Mouse (Mus musculus): ENCODE results near the gene Rapgef6. TPM values are rescaled to one million over a fixed set of nuclear protein-coding genes. Genes with fewer than 3 reads are reported as not detected.

Gene Rapgef6
- polyA plus RNA-seq, 1 experiment from 2014 or later = 34.3 TPM

DNA sequence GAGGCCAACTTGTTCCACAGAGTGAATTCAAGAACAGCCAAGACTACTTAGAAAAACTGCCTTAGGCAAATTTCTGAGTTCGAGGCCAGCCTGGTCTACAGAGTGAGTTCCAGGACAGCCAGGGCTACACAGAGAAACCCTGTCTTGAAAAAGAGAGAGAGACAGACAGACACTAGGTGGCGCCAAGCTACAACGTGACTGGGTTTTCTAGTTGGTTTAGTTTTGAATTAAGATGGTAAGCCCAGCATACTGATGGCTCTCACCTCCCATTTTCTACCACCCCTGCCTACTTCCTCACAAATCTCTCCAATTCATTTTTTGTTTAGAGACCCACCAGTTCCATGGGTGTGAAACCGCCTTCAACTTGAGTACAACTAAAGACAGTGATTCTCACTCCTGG is 180.7 kb downstream of the Rapgef6 start:
- Histone ChIP-seq H3K27me3 (ENCODE audit: low read depth, poor library complexity, severe bottlenecking) (no peaks in the 10 kb centered on the region), H3K4me1 (no peaks in the 10 kb centered on the region), H3K4me3 (no peak overlapping the region), H3K9me3 (replicated peaks) (no peaks in the 10 kb centered on the region), H3K36me3 (no peaks in the 10 kb centered on the region), H3K27ac (no peak overlapping the region)
- peak; percentile 60 for DNase-seq (ENCODE audit: low spot score)
- 33% methylated on average over 4 of the region's 4 CpGs for WGBS

DNA sequence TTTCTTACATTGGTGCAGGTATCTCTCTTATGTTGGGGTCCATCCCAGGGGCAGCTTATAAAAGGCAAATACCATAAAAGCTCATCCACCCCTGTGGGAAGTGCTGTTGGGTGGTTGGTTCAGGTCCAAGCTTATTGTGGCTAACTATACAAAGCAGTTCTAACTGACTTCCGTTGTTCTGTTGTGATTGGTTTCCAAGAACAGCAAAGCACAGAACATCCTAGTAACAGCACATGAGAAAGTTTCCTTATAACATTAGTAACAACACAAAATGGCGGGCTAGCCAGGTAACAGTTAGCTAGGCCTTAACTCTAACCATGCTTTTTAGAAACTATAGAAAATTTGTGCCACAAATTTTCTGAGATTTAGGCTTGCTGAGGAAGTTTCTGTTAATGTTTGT is 185.5 kb downstream of the Rapgef6 start:
- no peak for DNase-seq (ENCODE audit: low spot score)
- no peaks in the 10 kb centered on the region for H3K9me3 ChIP-seq (replicated peaks)
- no peak overlapping the region for H3K4me3 ChIP-seq
- no peaks in the 10 kb centered on the region for H3K4me1 ChIP-seq
- no peak overlapping the region for H3K27ac ChIP-seq
- no peaks in the 10 kb centered on the region for H3K27me3 ChIP-seq (ENCODE audit: low read depth, poor library complexity, severe bottlenecking)
- WGBS = 94% methylated on average over 2 of the region's 2 CpGs
- peaks cover 17% of the 10 kb centered on the region for H3K36me3 ChIP-seq

GRCm38 (mm10) chr11:54709645-54710044 is 187.0 kb downstream of the Rapgef6 start:
- Histone ChIP-seq H3K27me3 (ENCODE audit: low read depth, poor library complexity, severe bottlenecking) (no peaks in the 10 kb centered on the region), H3K4me1 (no peaks in the 10 kb centered on the region), H3K36me3 (peaks cover 22% of the 10 kb centered on the region), H3K27ac (no peak overlapping the region), H3K4me3 (no peak overlapping the region), H3K9me3 (replicated peaks) (no peaks in the 10 kb centered on the region)
- WGBS = 70% methylated on average over 2 of the region's 2 CpGs
- DNase-seq (ENCODE audit: low spot score) = no peak

DNA sequence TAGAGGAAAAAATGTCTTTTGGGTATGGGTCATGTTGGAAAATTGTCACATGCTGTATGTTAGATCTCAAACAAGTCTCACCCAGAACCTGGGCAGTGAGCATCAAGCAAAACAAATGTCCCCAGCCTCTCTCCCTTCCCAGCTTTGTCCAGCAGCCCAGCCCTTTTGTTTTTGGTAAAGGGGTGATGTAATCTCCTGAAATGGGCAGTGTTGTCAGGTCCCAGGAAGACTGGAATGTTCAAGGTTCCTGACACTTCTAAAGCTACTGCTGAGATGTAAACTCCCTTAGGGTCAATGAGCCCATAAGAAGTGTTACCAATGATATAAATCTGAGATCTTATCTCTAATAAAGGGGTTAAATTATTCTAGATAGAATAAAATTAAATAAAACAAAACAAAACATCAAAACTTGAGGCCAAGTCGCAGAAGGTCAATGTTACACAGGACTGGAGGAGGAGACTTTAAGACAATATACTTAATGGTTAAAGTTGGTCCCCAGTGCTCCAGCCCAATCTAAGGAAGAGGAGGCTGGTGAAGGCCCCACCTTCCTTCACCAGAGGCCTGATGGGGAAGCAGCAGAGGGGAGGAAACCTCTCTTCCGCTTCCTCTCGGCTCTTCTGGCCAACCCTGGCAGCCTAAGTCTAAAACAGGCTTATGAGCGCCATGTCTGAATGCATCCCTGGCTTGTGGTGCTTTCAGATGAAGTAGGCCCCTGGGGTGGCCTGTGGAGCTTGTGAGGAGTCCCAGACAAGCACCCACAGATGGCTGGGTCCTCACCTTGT is 188.1 kb downstream of the Rapgef6 start:
- no peaks in the 10 kb centered on the region for H3K9me3 ChIP-seq (replicated peaks)
- WGBS = 92% methylated on average over 4 of the region's 4 CpGs

GRCm38 (mm10) chr11:54712849-54713248 is 190.2 kb downstream of the Rapgef6 start:
- peaks cover 53% of the 10 kb centered on the region for H3K36me3 ChIP-seq
- WGBS = 81% methylated on average over 2 of the region's 2 CpGs
- no peaks in the 10 kb centered on the region for H3K9me3 ChIP-seq (replicated peaks)
- H3K4me1 ChIP-seq = no peaks in the 10 kb centered on the region
- H3K27me3 ChIP-seq (ENCODE audit: low read depth, poor library complexity, severe bottlenecking) = no peaks in the 10 kb centered on the region
- no peak overlapping the region for H3K27ac ChIP-seq
- no peak overlapping the region for H3K4me3 ChIP-seq
- no peak for DNase-seq (ENCODE audit: low spot score)

More for the DNA sequence above, 188.1 kb downstream of the Rapgef6 start:
- Histone ChIP-seq H3K4me3 (no peak overlapping the region), H3K36me3 (peaks cover 31% of the 10 kb centered on the region), H3K27me3 (ENCODE audit: low read depth, poor library complexity, severe bottlenecking) (no peaks in the 10 kb centered on the region), H3K27ac (no peak overlapping the region), H3K4me1 (no peaks in the 10 kb centered on the region)
- no peak for DNase-seq (ENCODE audit: low spot score)

- Histone ChIP-seq H3K27me3 (ENCODE audit: low read depth, poor library complexity, severe bottlenecking) (no peaks in the 10 kb centered on the region), H3K9me3 (replicated peaks) (no peaks in the 10 kb centered on the region), H3K4me1 (no peaks in the 10 kb centered on the region), H3K4me3 (no peak overlapping the region), H3K36me3 (peaks cover 84% of the 10 kb centered on the region), H3K27ac (no peak overlapping the region)
- no peak for DNase-seq (ENCODE audit: low spot score)
- 87% methylated on average over 3 of the region's 3 CpGs for WGBS
Observed at GRCm38 (mm10) chr11:54717893-54718292, 195.2 kb downstream of the Rapgef6 start.

DNA sequence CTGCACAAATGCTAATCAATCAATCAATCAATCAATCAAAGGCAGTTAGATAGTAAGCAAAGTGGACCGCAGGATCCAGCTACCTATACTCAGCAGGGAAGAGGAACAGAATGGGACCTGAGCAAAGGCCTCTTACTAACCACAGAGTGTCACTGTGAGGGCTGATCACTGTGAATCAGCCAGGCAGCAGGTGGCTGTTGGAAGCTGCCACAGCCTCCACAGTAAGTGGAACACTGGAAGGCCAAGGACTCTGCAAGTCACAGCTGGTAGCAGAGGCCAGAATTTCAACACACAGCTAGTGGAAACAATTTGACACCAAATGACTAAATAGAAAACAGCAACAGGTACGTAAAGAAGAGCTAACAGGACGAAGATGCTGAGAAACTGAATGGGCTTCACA is 196.0 kb downstream of the Rapgef6 start:
- no peaks in the 10 kb centered on the region for H3K4me1 ChIP-seq
- H3K27me3 ChIP-seq (ENCODE audit: low read depth, poor library complexity, severe bottlenecking) = no peaks in the 10 kb centered on the region
- no peak for DNase-seq (ENCODE audit: low spot score)
- H3K27ac ChIP-seq = no peak overlapping the region
- peaks cover 90% of the 10 kb centered on the region for H3K36me3 ChIP-seq
- H3K9me3 ChIP-seq (replicated peaks) = no peaks in the 10 kb centered on the region
- WGBS = 90% methylated on average over 3 of the region's 3 CpGs
- no peak overlapping the region for H3K4me3 ChIP-seq

- WGBS = 91% methylated on average over 6 of the region's 6 CpGs
- Histone ChIP-seq H3K36me3 (peaks cover 92% of the 10 kb centered on the region), H3K27me3 (ENCODE audit: low read depth, poor library complexity, severe bottlenecking) (no peaks in the 10 kb centered on the region)
Observed at GRCm38 (mm10) chr11:54722057-54722456, 199.4 kb downstream of the Rapgef6 start.

GRCm38 (mm10) chr11:54724353-54725034 is 201.8 kb downstream of the Rapgef6 start:
- no peak overlapping the region for H3K4me3 ChIP-seq
- no peaks in the 10 kb centered on the region for H3K27me3 ChIP-seq (ENCODE audit: low read depth, poor library complexity, severe bottlenecking)
- 90% methylated on average over 4 of the region's 4 CpGs for WGBS
- H3K9me3 ChIP-seq (replicated peaks) = no peaks in the 10 kb centered on the region
- DNase-seq (ENCODE audit: low spot score) = no peak
- no peaks in the 10 kb centered on the region for H3K4me1 ChIP-seq
- H3K36me3 ChIP-seq = peaks cover 91% of the 10 kb centered on the region
- H3K27ac ChIP-seq = no peak overlapping the region

More at GRCm38 (mm10) chr11:54722057-54722456, 199.4 kb downstream of the Rapgef6 start:
- H3K27ac ChIP-seq = no peak overlapping the region
- DNase-seq (ENCODE audit: low spot score) = no peak
- no peaks in the 10 kb centered on the region for H3K9me3 ChIP-seq (replicated peaks)
- no peaks in the 10 kb centered on the region for H3K4me1 ChIP-seq
- H3K4me3 ChIP-seq = no peak overlapping the region

DNA sequence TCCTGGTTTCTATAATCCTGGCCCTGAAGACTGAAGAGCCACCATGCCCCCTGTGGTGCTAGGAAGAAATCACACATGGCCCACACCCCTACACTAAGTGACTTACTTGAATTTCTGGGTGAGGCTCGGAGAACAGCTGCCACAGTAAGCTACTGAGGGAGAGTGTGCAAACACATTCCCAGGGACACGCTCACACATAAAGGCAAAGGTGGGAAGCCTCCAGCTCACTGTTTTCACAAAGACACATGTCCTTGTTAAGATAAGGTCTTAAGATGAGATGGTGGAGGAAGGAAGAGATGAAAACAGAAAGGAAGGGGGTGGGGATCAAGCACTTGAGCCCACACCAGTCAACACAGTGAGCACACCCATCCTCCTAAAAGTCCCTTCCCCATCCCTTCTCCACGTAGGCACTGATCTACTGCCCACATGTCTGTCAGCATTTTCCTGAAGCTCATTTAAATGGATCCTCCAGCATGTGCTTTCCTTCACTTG is 204.0 kb downstream of the Rapgef6 start:
- Histone ChIP-seq H3K27me3 (ENCODE audit: low read depth, poor library complexity, severe bottlenecking) (no peaks in the 10 kb centered on the region), H3K9me3 (replicated peaks) (no peaks in the 10 kb centered on the region), H3K27ac (no peak overlapping the region), H3K4me1 (no peaks in the 10 kb centered on the region), H3K36me3 (peaks cover 79% of the 10 kb centered on the region), H3K4me3 (no peak overlapping the region)
- DNase-seq (ENCODE audit: low spot score) = no peak
- 85% methylated on average over 3 of the region's 3 CpGs for WGBS

DNA sequence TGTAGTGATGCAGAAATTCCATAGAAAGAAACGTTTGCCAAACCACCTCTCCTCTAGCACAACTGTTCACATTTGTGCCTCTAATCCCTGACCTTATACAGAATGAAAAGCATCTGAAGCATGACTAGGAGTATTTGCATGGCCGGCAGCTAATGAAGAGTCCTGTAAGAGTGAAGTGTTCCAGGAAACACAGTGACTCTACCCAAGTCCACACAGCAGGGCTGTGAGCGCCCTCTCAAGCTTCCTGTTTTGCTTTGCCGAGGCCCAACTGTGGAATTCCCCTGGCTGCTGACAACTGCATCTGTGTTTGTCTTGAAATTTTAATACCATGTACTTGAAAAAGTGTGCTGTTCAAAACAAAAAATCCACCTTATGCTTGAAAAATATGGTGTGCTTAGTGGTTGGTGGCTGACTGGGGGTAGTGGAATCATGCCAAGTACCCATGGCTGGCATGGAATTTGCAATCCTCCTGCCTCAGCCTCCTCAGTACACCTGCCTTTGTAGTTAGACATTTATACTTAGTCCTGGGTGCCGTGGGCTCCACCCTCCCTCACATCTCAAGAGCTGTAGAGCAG is 204.8 kb downstream of the Rapgef6 start:
- H3K4me1 ChIP-seq = no peaks in the 10 kb centered on the region
- no peak overlapping the region for H3K27ac ChIP-seq
- peaks cover 79% of the 10 kb centered on the region for H3K36me3 ChIP-seq
- H3K27me3 ChIP-seq (ENCODE audit: low read depth, poor library complexity, severe bottlenecking) = no peaks in the 10 kb centered on the region
- no peaks in the 10 kb centered on the region for H3K9me3 ChIP-seq (replicated peaks)
- no peak for DNase-seq (ENCODE audit: low spot score)
- no peak overlapping the region for H3K4me3 ChIP-seq
- 85% methylated on average over 5 of the region's 5 CpGs for WGBS

GRCm38 (mm10) chr11:54728371-54728770 is 205.7 kb downstream of the Rapgef6 start:
- DNase-seq (ENCODE audit: low spot score) = no peak
- no peak overlapping the region for H3K4me3 ChIP-seq
- no peaks in the 10 kb centered on the region for H3K4me1 ChIP-seq
- 92% methylated on average over 2 of the region's 2 CpGs for WGBS
- H3K27me3 ChIP-seq (ENCODE audit: low read depth, poor library complexity, severe bottlenecking) = no peaks in the 10 kb centered on the region
- peaks cover 73% of the 10 kb centered on the region for H3K36me3 ChIP-seq
- no peaks in the 10 kb centered on the region for H3K9me3 ChIP-seq (replicated peaks)
- H3K27ac ChIP-seq = no peak overlapping the region

GRCm38 (mm10) chr11:54729311-54729710 is 206.7 kb downstream of the Rapgef6 start:
- DNase-seq (ENCODE audit: low spot score) = no peak
- Histone ChIP-seq H3K36me3 (peaks cover 75% of the 10 kb centered on the region), H3K27me3 (ENCODE audit: low read depth, poor library complexity, severe bottlenecking) (no peaks in the 10 kb centered on the region), H3K9me3 (replicated peaks) (no peaks in the 10 kb centered on the region), H3K4me3 (no peak overlapping the region), H3K27ac (no peak overlapping the region), H3K4me1 (no peaks in the 10 kb centered on the region)
- 92% methylated on average over 3 of the region's 3 CpGs for WGBS
